Mouse (Mus musculus) cerebellum, postnatal 10 days (tissue): ENCODE measurements at regions not wholly inside any gene's neighbourhood (a gene's known extent, or its start where the extent isn't known, plus 50 kb on each side); places are given as distances from the start of the nearest gene placed in this dataset.

Experiments used
- DNase-seq, 2 experiments: peaks; one replicate each; pipeline ENCODE4 v3.0.0; 2021; ENCODE audit warnings: mixed read lengths in 2 of 2

- no peak for DNase-seq
Observed at GRCm38 (mm10) chr10:114083441-114083840, 718.7 kb downstream of the Trhde start.

GRCm38 (mm10) chr10:114041991-114042390 lies 760.1 kb downstream of the Trhde start:
- no peak for DNase-seq

- DNase-seq, result peak in 1 of 2 experiments; percentile 2
Observed at GRCm38 (mm10) chr10:114013427-114013826, 788.7 kb downstream of the Trhde start.

- no peak for DNase-seq
Observed at GRCm38 (mm10) chr10:113985376-113985775, 816.7 kb downstream of the Trhde start.

- DNase-seq, result peak; percentile 65 to 70
Observed at GRCm38 (mm10) chr10:113972826-113973225, 829.3 kb downstream of the Trhde start.

GRCm38 (mm10) chr10:113946801-113947200 lies 855.3 kb downstream of the Trhde start:
- no peak for DNase-seq

- DNase-seq, result no peak
Observed at GRCm38 (mm10) chr10:113939524-113939923, 862.6 kb downstream of the Trhde start.

GRCm38 (mm10) chr10:113930201-113930790 lies 871.8 kb downstream of the Trhde start:
- no peak for DNase-seq

- no peak for DNase-seq
Observed at GRCm38 (mm10) chr10:113916705-113917104, 885.4 kb downstream of the Trhde start.

- no peak for DNase-seq
Observed at GRCm38 (mm10) chr10:113902744-113903143, 899.4 kb downstream of the Trhde start.

GRCm38 (mm10) chr10:113874419-113875161 lies 927.5 kb downstream of the Trhde start:
- DNase-seq, result no peak

- DNase-seq, result no peak
Observed at GRCm38 (mm10) chr10:113824596-113824995, 895.8 kb upstream of the Atxn7l3b start.
